Mouse (Mus musculus) induced T-regulatory cell, adult 2 months (primary cell): ENCODE measurements around the gene Cntnap2.

Experiments
- DNase-seq: peaks from one replicate; pipeline ENCODE4 v3.0.0-alpha.2; 2012; ENCODE audit warnings: low read depth

Cntnap2 gene

GRCm38 (mm10) chr6:45938263-45938662 is 879.1 kb downstream of the Cntnap2 start:
- no peak for DNase-seq

DNA sequence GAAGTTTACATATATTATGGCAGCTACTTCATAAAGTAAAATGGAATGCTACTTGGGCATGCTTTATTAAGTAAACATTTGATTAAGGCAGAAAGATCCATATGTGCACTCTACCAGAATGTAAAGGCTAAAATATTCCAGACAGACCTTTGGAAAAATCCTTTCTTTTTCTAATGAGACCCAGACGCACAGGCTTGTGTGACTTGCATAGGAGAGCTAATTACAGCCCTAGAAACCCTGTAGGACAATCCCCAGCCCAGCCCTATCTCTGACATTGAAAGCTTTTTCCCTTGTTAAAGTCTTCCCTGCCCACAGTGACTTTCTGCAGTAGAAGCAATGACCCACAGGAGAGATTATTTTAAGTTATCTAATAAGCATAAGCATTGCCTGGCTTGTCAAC is 879.6 kb downstream of the Cntnap2 start:
- DNase-seq: no peak

- no peak for DNase-seq
Measured at GRCm38 (mm10) chr6:45945144-45945985, 886.2 kb downstream of the Cntnap2 start.

DNA sequence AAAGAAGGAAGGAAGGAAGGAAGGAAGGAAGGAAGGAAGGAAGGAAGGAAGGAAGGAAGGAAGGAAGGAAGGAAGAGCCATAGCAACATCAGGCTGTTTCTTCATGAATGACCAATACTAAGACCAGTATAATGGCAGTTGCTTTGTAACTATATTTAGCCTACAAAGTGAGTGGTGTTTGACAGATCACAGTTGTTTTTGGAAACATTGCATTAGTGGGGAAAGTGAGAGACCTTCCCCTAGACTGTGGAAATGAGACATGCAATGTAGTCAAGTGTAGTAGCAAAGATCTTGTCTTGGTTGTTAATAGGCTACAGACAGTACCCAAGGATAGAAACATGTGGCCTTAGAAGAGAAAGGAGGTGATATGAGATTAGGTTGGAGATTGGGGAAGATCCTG is 895.6 kb downstream of the Cntnap2 start:
- DNase-seq: no peak

DNA sequence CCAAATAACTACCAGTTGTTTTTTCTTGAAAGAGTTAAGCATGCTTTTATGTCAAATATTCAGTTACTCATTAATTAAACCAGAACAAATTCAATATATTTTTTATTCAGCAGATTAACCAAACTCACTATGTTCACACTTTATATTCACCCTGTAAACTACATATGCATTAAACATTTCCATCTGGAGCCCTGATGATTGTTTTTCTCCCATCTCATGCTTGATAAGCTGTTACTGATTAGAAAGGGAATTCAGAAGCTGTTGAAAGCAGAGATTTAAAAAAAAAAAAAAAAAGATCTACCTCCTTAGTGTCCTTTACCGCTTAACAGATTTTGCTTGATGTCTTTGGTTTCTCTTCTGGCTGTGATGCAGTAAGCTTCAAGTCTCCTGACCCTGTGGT is 905.3 kb downstream of the Cntnap2 start:
- no peak for DNase-seq

DNA sequence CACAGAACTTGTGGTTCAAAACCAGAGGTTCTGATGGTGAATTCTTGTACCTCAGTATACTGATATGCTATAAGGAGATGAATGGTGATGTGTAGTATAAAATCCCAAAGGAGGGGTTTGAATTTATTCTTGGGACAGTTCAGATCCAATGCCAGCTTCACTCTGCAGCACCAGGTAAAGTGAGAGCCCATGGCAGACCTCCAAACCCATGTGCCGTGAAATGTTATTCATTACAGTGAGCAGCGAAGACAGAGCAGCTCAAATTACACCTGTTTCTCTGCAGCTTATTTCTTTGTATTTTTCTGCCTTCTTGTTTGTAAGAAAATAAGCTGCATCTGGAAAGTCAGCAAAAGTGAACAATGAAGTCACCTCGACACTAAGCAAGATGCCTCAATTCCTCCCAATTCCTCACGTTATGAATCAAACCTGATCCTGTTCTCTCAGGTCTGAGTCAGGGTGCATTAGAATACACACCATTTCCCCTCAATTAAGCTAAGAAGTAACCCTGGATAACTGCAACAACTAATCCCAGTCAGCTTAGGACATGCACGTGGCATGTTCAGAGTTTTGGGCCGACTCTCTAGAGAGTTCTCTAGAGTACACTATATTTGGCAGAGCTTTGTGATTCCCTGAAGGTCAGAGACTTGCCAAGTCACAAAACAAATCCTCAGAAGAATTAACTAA is 915.5 kb downstream of the Cntnap2 start:
- no peak for DNase-seq

DNA sequence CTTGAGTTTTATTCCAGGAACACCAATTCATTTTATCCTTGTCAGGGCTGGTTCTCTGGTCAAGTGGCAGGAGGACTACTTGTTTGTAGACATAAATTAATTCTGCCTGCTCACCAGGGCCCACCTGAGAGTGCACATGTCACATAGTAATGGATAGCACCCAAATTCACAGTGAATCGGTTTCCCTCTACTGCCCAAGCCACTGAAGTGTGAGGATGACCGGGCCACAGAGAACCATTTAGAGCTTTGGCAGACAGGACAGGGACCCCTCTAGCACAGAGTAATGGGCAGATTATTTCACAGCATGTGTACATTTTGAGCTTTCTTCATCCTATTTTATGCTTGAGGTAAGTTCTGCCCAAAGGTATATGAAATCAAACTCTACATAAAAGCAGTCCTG is 920.0 kb downstream of the Cntnap2 start:
- no peak for DNase-seq

DNA sequence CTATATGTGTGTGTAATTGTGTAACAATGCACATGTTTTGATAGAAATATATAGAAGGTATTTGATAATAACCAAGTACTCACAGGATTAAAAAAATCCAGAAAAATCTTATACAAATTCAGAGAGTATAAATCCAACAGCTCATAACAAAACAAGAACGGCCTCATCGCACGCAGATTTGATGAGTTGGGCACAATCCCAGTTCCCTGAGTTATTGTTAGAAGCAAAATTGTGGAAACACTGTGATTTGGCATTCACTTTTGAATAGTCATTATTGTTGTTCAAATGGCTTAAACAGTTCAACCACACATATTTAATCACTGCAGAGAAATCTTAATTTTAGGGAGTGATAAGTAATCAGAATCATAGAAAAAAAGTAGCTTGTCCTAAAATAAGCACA is 928.9 kb downstream of the Cntnap2 start:
- DNase-seq: no peak

DNA sequence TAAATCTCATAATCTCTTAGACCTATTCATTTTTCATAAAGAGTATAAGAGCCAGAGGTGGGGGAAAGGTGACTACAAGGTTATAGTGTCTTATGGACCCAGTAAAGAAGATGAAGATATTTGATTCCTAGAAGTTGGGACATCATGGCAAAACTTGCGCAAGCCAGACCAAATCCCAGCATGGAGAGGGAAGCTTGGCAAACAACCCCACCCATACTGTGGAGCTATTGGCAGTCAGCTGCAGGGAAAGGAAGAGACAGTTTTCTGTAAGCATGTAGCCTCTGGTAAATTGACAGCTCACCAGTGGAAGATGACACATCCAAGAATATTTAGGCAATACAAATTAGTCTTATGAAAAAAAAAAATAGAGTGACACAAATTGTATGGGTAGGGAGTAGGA is 931.9 kb downstream of the Cntnap2 start:
- DNase-seq: no peak

DNA sequence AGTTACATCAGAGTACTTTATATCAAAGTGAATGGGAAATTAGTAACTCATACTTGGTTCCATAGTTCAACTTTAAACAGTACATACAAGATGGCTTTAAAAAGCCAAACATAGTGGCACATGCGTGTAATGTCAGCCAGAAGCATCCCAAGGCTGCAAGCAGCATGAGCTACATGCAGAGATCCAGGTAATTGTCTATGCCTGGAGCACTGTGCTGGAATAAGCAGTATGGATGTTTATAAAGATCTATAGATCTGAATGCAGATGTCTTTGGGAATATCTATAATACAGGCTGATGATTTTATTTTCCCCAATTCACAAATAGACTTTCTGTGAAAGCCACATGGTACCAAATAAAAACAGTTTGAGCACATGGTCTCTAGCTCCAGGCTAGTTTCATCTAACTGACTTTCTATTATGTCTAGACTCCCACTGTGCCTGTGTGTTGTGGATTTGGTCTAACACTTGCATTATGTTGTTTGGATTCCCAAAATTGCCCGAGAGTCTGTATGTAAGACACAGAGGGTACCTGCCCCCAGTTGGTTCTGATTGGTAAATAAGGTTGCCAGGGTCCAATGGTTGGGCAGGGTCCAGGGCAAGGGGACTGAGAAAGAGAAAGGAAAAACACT is 963.5 kb downstream of the Cntnap2 start:
- no peak for DNase-seq

GRCm38 (mm10) chr6:46031821-46032594 is 972.9 kb downstream of the Cntnap2 start:
- no peak for DNase-seq

DNA sequence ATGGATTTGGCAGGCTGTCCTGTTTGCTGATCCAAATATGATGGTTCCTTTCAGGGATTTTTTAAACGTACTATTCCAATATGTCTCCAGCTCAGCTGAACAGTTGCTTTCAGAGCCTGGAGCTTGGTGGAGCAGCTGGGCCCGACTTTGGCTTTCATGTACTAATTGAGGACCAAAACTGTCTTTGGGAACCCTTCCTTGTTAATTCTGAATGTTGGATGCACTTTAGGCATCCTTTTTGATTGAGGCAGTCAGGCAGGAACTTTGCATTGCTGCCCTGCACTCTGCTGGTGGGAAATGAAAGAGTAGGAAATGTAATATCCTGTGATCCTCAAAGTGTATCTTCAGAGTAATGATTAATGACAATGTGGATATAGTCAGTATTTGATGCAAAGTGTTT is 974.0 kb downstream of the Cntnap2 start:
- no peak for DNase-seq

DNA sequence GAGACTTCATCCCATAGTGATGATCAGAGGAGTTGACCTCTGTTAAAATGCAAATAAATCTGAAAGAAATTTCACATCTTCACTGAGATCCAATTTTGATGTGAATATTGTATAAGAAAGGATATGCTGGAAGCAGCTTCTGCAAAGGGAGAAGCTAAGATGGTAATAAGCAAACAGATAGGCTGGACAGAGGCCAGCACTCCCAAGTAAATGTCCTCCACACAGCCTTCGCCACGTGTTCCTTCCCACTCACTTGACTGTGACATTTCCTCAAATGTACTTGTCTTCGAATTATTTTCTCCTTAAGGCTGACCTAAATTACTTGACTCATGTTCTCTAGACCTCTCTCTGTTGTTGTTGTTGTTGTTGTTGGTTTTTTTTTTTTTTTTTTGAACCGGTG is 981.5 kb downstream of the Cntnap2 start:
- DNase-seq: no peak

GRCm38 (mm10) chr6:46080236-46080635 is 1021.1 kb downstream of the Cntnap2 start:
- no peak for DNase-seq

DNA sequence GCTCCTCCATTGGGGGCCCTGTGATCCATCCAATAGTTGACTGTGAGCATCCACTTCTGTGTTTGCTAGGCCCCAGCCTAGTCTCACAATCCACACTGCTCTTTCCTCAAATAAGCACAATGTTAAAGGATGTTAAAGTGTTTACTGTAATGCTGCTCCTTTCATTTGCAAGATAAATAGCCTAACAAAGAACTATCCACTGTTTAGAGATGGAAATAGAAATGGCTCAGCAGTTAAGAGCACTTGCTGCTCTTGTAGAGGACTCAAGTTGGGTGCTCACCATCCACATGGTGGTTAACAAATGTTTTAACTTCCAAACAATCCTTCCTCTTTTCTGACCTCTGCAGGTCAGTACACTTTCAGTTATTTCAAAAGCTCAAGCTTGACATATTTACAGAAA is 1022.3 kb downstream of the Cntnap2 start:
- DNase-seq: no peak

DNA sequence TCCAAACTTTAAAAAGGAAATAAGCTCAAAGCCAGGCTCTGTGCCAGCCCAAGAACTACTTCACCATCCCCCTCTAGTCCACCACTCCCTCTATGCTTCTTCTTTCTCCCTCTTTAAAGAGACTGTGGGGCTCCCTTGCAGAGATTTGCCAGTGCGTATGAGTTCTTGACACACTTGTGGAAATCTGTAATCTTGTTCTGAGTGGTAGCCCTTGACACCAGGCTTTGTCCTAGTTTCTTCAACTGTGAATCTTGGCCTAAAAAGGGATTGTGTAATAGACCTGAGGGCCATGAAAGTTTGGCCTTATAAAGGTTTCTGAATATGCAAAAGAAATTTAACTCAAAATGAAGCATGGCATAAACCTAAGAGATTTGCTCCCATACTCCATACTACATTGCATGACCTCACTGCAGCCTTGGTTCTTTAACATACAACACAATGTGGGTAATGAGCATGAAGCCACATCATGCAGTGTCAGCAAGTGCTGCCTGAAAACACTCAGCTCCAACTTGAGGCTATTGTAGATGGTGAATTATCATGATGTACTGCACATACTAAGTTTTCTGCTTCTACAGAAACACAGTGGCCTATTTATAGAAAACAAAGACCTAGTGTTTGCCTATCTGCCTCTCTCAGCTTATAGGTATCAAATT is 1084.2 kb downstream of the Cntnap2 start:
- DNase-seq: no peak

DNA sequence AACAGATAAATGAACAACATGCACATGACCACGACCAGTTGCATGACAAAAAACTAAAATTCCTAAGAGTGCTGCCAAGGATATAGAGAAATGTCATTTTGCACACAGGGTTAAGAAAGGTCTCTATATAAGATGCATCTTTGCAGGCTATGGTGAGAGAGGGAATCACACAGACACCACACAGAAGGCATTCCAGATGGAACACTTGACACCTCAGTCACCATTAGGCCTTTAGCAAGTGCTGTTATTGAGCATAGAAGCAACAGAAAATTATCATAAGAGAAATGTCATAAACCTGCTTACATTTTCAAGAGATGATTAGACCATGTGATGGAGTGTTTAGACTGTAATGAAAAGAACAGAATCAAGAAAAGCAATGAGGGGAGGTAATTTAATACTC is 1107.7 kb downstream of the Cntnap2 start:
- no peak for DNase-seq

GRCm38 (mm10) chr6:46197298-46197697 is 1138.1 kb downstream of the Cntnap2 start:
- DNase-seq: no peak

- no peak for DNase-seq
Measured at GRCm38 (mm10) chr6:46201828-46202227, 1142.7 kb downstream of the Cntnap2 start.

DNA sequence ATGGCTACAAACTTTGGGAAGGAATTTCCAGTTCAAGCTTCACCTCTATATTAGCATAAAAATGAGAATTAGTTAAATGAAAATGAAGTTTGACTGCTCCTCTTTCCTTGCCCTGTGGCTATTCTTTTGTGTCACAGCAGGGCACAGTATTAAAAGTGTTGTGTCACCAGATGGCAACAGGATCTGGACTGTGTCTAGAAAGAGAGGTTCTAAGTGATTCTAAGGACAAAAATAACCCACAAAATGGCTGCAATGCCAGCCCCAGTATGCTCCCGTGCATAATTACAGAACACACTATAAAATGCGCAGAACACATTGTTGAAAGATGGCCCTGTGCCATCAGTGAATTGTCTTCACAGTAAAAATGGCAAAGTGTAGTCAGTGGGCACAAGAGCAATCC is 1146.4 kb downstream of the Cntnap2 start:
- DNase-seq: no peak

- DNase-seq: no peak
Measured at GRCm38 (mm10) chr6:46232889-46233288, 1173.7 kb downstream of the Cntnap2 start.

GRCm38 (mm10) chr6:46240349-46240748 is 1181.2 kb downstream of the Cntnap2 start:
- no peak for DNase-seq
